Mouse (Mus musculus) left cerebral cortex, adult 9 months (tissue): ENCODE measurements around the gene Zfp626.
A peak's percentile ranks its signal among the peaks of the same experiment; 100 is the strongest.
"Not testable (repeated sequence)": the region's sequence is repeated elsewhere in the genome, so short reads cannot be mapped to it uniquely, and the experiment has no call there.

Experiments used
- DNase-seq, 2 experiments: peaks; one replicate each; pipeline ENCODE4 v3.0.0; 2022; ENCODE audit warnings: low spot score in 2 of 2

Gene Zfp626

GRCm38 (mm10) chr7:27860396-27861235 is 53.6 kb downstream of the Zfp626 start:
- peak; percentile 19 to 39 for DNase-seq

DNA sequence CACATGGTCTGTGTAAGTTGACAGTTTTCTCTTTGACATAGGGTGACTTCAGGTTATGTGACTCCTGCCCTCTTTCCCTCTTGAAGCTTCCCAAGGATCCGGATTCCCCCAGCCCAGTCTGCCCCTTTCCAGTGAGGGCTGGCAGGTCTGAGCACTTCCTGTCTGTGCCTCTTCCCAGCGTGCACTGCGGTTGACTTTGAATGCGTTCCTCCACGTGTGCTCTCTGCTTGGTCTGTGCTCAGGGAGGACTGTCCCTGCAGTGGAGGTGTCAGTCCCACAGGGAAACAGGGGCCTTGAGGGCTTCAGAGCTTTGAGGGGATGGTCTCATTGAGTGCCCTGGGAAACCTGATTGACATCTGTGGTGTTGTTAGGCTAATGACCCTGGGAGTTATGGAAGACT is 55.6 kb downstream of the Zfp626 start:
- not testable (repeated sequence) for DNase-seq
